Mouse (Mus musculus): ENCODE measurements at regions not wholly inside any gene's neighbourhood (a gene's known extent, or its start where the extent isn't known, plus 50 kb on each side); places are given as distances from the start of the nearest gene placed in this dataset.
A peak's percentile ranks its signal among the peaks of the same experiment; 100 is the strongest.

- DNase-seq = no peak
Observed at GRCm38 (mm10) chr16:47754671-47755070, 528.9 kb upstream of the Dppa4 start.

GRCm38 (mm10) chr16:47758296-47758695 is 525.2 kb upstream of the Dppa4 start:
- DNase-seq = no peak

GRCm38 (mm10) chr16:47765742-47766141 is 517.8 kb upstream of the Dppa4 start:
- peak; percentile 7 for DNase-seq

GRCm38 (mm10) chr16:47788515-47788914 is 495.0 kb upstream of the Dppa4 start:
- DNase-seq = no peak

- no peak for DNase-seq
Observed at GRCm38 (mm10) chr16:47790666-47791065, 492.9 kb upstream of the Dppa4 start.

GRCm38 (mm10) chr16:47791456-47791855 is 492.1 kb upstream of the Dppa4 start:
- no peak for DNase-seq

- no peak for DNase-seq
Observed at GRCm38 (mm10) chr16:47798838-47799237, 484.7 kb upstream of the Dppa4 start.

GRCm38 (mm10) chr16:47843169-47843568 is 440.4 kb upstream of the Dppa4 start:
- no peak for DNase-seq

- DNase-seq = no peak
Observed at GRCm38 (mm10) chr16:47851631-47852030, 431.9 kb upstream of the Dppa4 start.

GRCm38 (mm10) chr16:47859840-47860239 is 423.7 kb upstream of the Dppa4 start:
- DNase-seq = no peak

GRCm38 (mm10) chr16:47875258-47875657 is 408.3 kb upstream of the Dppa4 start:
- DNase-seq = no peak

- no peak for DNase-seq
Observed at GRCm38 (mm10) chr16:47883476-47883875, 400.1 kb upstream of the Dppa4 start.

- DNase-seq = no peak
Observed at GRCm38 (mm10) chr16:47887019-47887418, 396.5 kb upstream of the Dppa4 start.

GRCm38 (mm10) chr16:47900785-47901184 is 382.7 kb upstream of the Dppa4 start:
- no peak for DNase-seq

- no peak for DNase-seq
Observed at GRCm38 (mm10) chr16:47938000-47938399, 345.5 kb upstream of the Dppa4 start.

Data from gastrocnemius, postnatal 10 days (tissue).